Mouse (Mus musculus) liver, embryonic 14.5 days (tissue): ENCODE data around the gene Clmn. TPM values are rescaled to one million over a fixed set of nuclear protein-coding genes. Genes with fewer than 3 reads are reported as not detected.

ENCODE experiments used
- ATAC-seq: fragments of 200-750 bp; cut with Nextera tagmentation; 2 replicates; pipeline ENCODE4 v1.8.0; 2017; ENCODE audit warnings: moderate number of reproducible peaks, mild to moderate bottlenecking, moderate library complexity; ENCODE audit not compliant: insufficient read depth
- DNase-seq, 3 experiments: peaks; one replicate each; pipeline ENCODE4 v3.0.0-alpha.2; 2012 to 2013; ENCODE audit warnings: low read depth in 3 of 3, low spot score in 3 of 3
- H3K27ac ChIP-seq: fragments of 300-500 bp; sonication (generic); 2 replicates; pipeline ENCODE4 v1.5.1; 2014; ENCODE audit warnings: moderate library complexity, mild to moderate bottlenecking, control low read depth, inconsistent platforms
- H3K27me3 ChIP-seq: fragments of 300-500 bp; sonication (generic); 2 replicates; pipeline ENCODE4 v1.6.1; 2014; ENCODE audit warnings: mild to moderate bottlenecking, low read length, moderate library complexity; ENCODE audit not compliant: control insufficient read depth, insufficient read depth
- H3K36me3 ChIP-seq: fragments of 300-500 bp; sonication (generic); replicated peaks from 2 replicates; pipeline ENCODE4 v1.6.1; 2014; ENCODE audit warnings: low read depth; ENCODE audit not compliant: control insufficient read depth, insufficient read depth
- H3K4me1 ChIP-seq, 2 experiments: fragments of 200-500 bp in 1 of 2; fragments of 300-500 bp in 1 of 2; sonication (generic) in 1 of 2; replicated peaks; 2 replicates each; pipeline ENCODE4 v1.6.1; 2012 to 2014; ENCODE audit warnings: antibody characterized with exemption in 1 of 2, inconsistent platforms in 1 of 2, low read length in 1 of 2; ENCODE audit not compliant: control insufficient read depth in 2 of 2, insufficient read depth in 2 of 2
- H3K4me2 ChIP-seq: fragments of 300-500 bp; sonication (generic); 2 replicates; pipeline ENCODE4 v1.6.1; 2014; ENCODE audit warnings: low read depth, mild to moderate bottlenecking, control low read depth, moderate library complexity
- H3K4me3 ChIP-seq, 2 experiments: fragments of 200-500 bp in 1 of 2; fragments of 300-500 bp in 1 of 2; sonication (generic) in 1 of 2; 2 replicates each; pipeline ENCODE4 v1.5.1; 2012 to 2014; ENCODE audit warnings: low read depth in 2 of 2, low read length in 2 of 2, mild to moderate bottlenecking in 2 of 2, control low read depth in 1 of 2, inconsistent platforms in 1 of 2, moderate library complexity in 1 of 2; ENCODE audit not compliant: insufficient read depth in 1 of 2
- H3K9ac ChIP-seq: fragments of 300-500 bp; sonication (generic); replicated peaks from 2 replicates; pipeline ENCODE4 v1.6.1; 2014; ENCODE audit warnings: mild to moderate bottlenecking, control low read depth, moderate library complexity
- H3K9me3 ChIP-seq: fragments of 300-500 bp; sonication (generic); 2 replicates; pipeline ENCODE4 v1.6.1; 2016; ENCODE audit warnings: low read length, mixed read lengths; ENCODE audit not compliant: control insufficient read depth
- CTCF ChIP-seq: IDR thresholded peaks from 2 replicates; pipeline ENCODE4 v1.5.1; 2016; ENCODE audit warnings: antibody characterized with exemption, low read depth, control low read depth
- EP300 ChIP-seq: IDR thresholded peaks from 2 replicates; pipeline ENCODE4 v1.6.1; 2016; ENCODE audit warnings: antibody characterized with exemption, low read depth
- WGBS: fragments of 180-500 bp; shearing (Covaris S2); extraction: QIAGEN DNeasy Blood & Tissue Kit; methylation state at CpG from one replicate; pipeline ENCODE4 v1.1.7; 2014; ENCODE audit not compliant: insufficient replicate concordance; 5-methylcytosine and 5-hydroxymethylcytosine counted together
- polyA plus RNA-seq, 2 experiments: library from polyadenylated mRNA; depleted of rRNA in 1 of 2; stranded (reverse) in 1 of 2; unstranded in 1 of 2; fragments of >200 nt; fragmentation: Nextera tagmentation in 1 of 2; extraction: Ambion mirVana in 1 of 2; gene quantifications; 2 replicates each; pipeline versions ENCODE4 v1.2.1 to v1.2.3; 2012 to 2014

Clmn gene
- polyA plus RNA-seq, 2 experiments, result 0.32 to 0.33 TPM

DNA sequence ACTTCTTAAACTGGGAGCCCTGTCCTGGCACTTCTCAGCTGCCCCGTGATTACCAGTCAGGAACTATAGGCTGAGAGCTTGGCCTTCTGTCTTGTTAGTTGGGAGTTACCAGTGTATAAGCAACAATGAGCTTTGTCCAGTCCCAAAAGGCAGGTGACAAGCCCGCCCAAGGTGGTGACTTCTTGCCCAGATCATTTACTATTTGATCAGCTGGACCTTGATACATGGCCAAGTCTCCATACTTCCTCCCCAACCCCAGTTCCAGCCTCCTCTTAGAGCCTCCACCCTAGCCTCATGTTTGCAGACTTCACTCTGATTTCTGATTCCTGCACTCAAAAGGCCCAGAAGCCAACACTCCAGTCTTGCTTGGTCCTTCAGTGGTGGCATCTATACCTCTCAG, 10.1 kb downstream of the Clmn start:
- Histone ChIP-seq H3K27me3 (no peaks in the 10 kb centered on the region), H3K36me3 (no peaks in the 10 kb centered on the region), H3K27ac (no peak overlapping the region), H3K9ac (no peak overlapping the region), H3K4me3 (no peak overlapping the region), H3K4me2 (no peak overlapping the region), H3K4me1 (peaks cover 0 to 3% of the 10 kb centered on the region in 2 experiments; a peak in 2 of 4 replicates), H3K9me3 (no peaks in the 10 kb centered on the region)
- ATAC-seq (no peak), DNase-seq (no peak)
- 51% methylated on average over 2 of the region's 2 CpGs for WGBS
- no peak for TF ChIP-seq CTCF
- no peak for TF ChIP-seq EP300

DNA sequence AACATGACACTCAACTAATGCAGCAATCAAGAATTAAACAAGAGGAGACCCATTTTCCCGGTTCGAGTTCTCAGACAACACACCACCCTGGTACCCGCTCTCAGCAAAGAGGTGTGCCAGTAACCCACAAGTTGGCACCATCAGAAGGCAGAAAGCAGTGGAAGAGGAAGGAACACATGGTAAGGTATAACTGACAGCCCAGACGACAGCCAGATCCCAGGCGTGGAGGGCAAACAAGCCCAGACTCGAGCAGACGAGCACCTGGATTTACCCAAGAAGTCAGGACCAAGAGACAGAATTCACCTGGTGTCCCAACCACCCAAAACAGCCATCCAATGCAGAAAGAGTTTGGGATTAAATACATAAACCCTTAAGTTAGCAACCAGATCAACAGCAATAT, 11.5 kb downstream of the Clmn start:
- H3K4me1 ChIP-seq, result peaks cover 0 to 3% of the 10 kb centered on the region in 2 experiments; a peak in 2 of 4 replicates

DNA sequence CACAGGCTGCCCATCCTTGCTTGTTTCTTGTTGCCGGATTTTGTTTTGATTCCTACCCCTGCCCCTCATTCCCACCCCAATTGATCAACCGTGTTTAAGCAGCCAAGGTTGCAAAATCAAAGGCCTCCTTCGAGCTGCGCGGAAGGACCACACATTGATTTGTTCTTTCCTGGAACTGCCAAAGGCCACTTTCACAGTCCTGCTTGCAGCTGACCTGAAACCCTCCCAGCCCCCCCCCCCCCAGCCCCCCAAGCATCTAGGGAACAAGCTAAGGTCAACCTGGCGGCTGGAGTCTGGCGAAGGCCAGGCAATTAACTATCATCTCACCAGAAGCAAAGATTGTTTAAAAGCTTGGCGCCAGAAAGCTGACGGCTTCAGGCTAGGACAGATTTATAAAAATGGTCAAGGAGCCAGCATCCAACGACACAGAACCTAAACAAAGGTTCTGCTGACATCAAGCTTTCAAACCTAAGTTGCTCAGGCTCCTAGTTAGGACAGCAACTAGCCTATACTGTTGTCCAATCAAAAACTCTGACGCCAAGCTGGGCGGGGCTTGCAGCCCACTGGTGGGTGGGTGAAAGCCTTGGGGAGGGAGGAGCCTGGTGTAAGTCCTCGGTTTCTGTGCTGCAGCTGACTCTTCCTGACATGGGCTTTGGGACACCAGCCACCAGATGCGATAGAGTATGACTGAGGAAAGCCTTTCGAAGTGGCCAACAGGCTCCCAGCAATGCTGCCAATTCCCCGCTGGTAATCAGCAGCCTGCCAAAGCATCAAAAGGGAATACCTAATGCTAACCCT, 13.0 kb downstream of the Clmn start:
- H3K27me3 ChIP-seq, result no peaks in the 10 kb centered on the region
- ATAC-seq (peak; percentile 58), DNase-seq (peak in 1 of 3 experiments; percentile 14)
- H3K4me1 ChIP-seq, result peaks cover 0 to 3% of the 10 kb centered on the region in 2 experiments; a peak in 2 of 4 replicates
- TF ChIP-seq CTCF, result no peak
- no peak for TF ChIP-seq EP300
- no peak overlapping the region for H3K9ac ChIP-seq
- H3K4me2 ChIP-seq, result peak overlapping the region; percentile 31
- H3K36me3 ChIP-seq, result no peaks in the 10 kb centered on the region
- H3K27ac ChIP-seq, result no peak overlapping the region
- H3K4me3 ChIP-seq, result no peak overlapping the region
- no peaks in the 10 kb centered on the region for H3K9me3 ChIP-seq
- 29% methylated on average over 16 of the region's 16 CpGs for WGBS

More for the DNA sequence above, 11.5 kb downstream of the Clmn start:
- ATAC-seq, result no peak
- no peak for DNase-seq
- no peak overlapping the region for H3K4me3 ChIP-seq
- H3K9me3 ChIP-seq, result no peaks in the 10 kb centered on the region
- 64% methylated on average over 7 of the region's 7 CpGs for WGBS
- no peak overlapping the region for H3K9ac ChIP-seq
- H3K27ac ChIP-seq, result no peak overlapping the region
- no peaks in the 10 kb centered on the region for H3K36me3 ChIP-seq
- H3K27me3 ChIP-seq, result no peaks in the 10 kb centered on the region
- TF ChIP-seq CTCF, result no peak
- no peak for TF ChIP-seq EP300
- H3K4me2 ChIP-seq, result no peak overlapping the region

DNA sequence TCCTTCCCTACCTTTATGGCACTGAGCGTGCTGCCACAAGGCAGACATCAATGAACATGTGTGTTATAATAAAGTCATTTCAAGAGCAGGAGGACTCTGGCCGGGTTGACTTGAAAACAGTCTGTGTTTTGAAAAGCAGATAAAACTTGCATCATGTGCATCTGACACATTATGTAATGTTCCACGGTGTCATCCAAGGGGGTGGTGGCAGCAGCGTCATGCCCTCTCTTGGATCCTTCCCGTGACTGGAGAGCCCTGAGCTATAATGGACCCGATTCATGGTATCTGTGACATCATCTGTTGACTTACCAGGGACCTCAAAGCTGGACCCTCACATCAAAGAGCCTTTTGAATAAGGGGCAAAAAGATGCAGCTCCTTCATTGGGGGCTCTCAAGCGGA, 14.8 kb downstream of the Clmn start:
- no peaks in the 10 kb centered on the region for H3K9me3 ChIP-seq
- no peak overlapping the region for H3K9ac ChIP-seq
- H3K36me3 ChIP-seq, result no peaks in the 10 kb centered on the region
- no peak overlapping the region for H3K4me3 ChIP-seq
- no peak overlapping the region for H3K4me2 ChIP-seq
- ATAC-seq (no peak), DNase-seq (no peak)
- no peaks in the 10 kb centered on the region for H3K27me3 ChIP-seq
- H3K27ac ChIP-seq, result no peak overlapping the region
- no peaks in the 10 kb centered on the region; a peak in 2 of 4 replicates for H3K4me1 ChIP-seq
- TF ChIP-seq CTCF (no peak), EP300 (no peak)
- 63% methylated on average over 7 of the region's 7 CpGs for WGBS

DNA sequence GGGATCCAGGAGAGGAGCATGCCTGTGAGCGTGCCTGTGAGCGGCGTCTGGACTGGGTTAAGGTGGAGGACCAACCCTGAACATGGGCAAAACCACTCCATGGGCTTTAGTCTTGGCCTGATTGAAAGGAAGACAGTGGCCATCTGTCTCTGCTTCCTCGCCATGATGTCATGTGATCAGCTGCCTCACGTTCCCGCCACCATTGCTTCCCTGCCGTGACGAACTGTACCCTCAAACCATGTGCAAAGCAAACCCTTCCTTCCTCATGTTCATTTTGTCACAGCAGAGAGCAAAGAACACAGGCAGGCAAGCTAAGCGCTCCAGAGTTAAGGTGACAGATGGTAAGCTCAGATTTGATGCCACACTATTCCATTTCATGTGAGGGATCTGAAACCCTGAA, 16.2 kb downstream of the Clmn start:
- no peak for ATAC-seq
- TF ChIP-seq EP300 (no peak), CTCF (no peak)

More for the DNA sequence above, 16.2 kb downstream of the Clmn start:
- Histone ChIP-seq H3K9me3 (no peaks in the 10 kb centered on the region), H3K27me3 (no peaks in the 10 kb centered on the region), H3K9ac (no peak overlapping the region), H3K27ac (no peak overlapping the region), H3K4me1 (no peaks in the 10 kb centered on the region; a peak in 2 of 4 replicates), H3K4me3 (no peak overlapping the region), H3K36me3 (no peaks in the 10 kb centered on the region), H3K4me2 (no peak overlapping the region)
- 62% methylated on average over 9 of the region's 9 CpGs for WGBS
- no peak for DNase-seq
